Mouse (Mus musculus) heart, embryonic 11.5 days (tissue): Measurements from ENCODE around the gene Trak1. TPM values are rescaled to one million over a fixed set of nuclear protein-coding genes. Genes with fewer than 3 reads are reported as not detected.

Source experiments
- ATAC-seq: fragments of 200-750 bp; cut with Nextera tagmentation; replicated peaks from 2 replicates; pipeline ENCODE4 v1.8.0; 2017; ENCODE audit warnings: moderate library complexity; ENCODE audit not compliant: insufficient number of reproducible peaks, low FRiP score, low TSS enrichment
- H3K27ac ChIP-seq: fragments of 300-500 bp; sonication (generic); 2 replicates; pipeline ENCODE4 v1.5.1; 2014; ENCODE audit warnings: mild to moderate bottlenecking, low read depth, low read length
- H3K27me3 ChIP-seq: fragments of 300-500 bp; sonication (generic); 2 replicates; pipeline ENCODE4 v1.6.1; 2014; ENCODE audit warnings: mild to moderate bottlenecking, low read length, mixed read lengths; ENCODE audit not compliant: control insufficient read depth, insufficient read depth
- H3K36me3 ChIP-seq: fragments of 300-500 bp; sonication (generic); 2 replicates; pipeline ENCODE4 v1.6.1; 2014; ENCODE audit warnings: mild to moderate bottlenecking, low read length, moderate library complexity, mixed read lengths; ENCODE audit not compliant: control insufficient read depth, insufficient read depth
- H3K4me1 ChIP-seq: fragments of 300-500 bp; sonication (generic); 2 replicates; pipeline ENCODE4 v1.6.1; 2014; ENCODE audit warnings: low read length; ENCODE audit not compliant: control insufficient read depth, insufficient read depth
- H3K4me2 ChIP-seq: fragments of 300-500 bp; sonication (generic); 2 replicates; pipeline ENCODE4 v1.6.1; 2014; ENCODE audit warnings: mild to moderate bottlenecking, moderate library complexity
- H3K4me3 ChIP-seq: fragments of 300-500 bp; sonication (generic); 2 replicates; pipeline ENCODE4 v1.5.1; 2014; ENCODE audit warnings: low read depth, low read length
- H3K9ac ChIP-seq: fragments of 300-500 bp; sonication (generic); 2 replicates; pipeline ENCODE4 v1.6.1; 2014; ENCODE audit warnings: mild to moderate bottlenecking, low read depth, low read length, moderate library complexity
- H3K9me3 ChIP-seq: fragments of 300-500 bp; sonication (generic); replicated peaks from 2 replicates; pipeline ENCODE4 v1.6.1; 2016; ENCODE audit warnings: low read length; ENCODE audit not compliant: control insufficient read depth
- WGBS: fragments of 180-500 bp; shearing (Covaris S2); extraction: QIAGEN DNeasy Blood & Tissue Kit; methylation state at CpG from one replicate; pipeline ENCODE4 v1.1.7; 2014; ENCODE audit not compliant: insufficient replicate concordance; 5-methylcytosine and 5-hydroxymethylcytosine counted together
- polyA plus RNA-seq: library from polyadenylated mRNA; unstranded; fragments of >200 nt; fragmentation: Nextera tagmentation; extraction: Ambion mirVana; gene quantifications from 2 replicates; pipeline ENCODE4 v1.2.1, GENCODE M21; 2014

Gene Trak1
- polyA plus RNA-seq, 1 experiment from 2014 or later = 21.3 TPM

DNA sequence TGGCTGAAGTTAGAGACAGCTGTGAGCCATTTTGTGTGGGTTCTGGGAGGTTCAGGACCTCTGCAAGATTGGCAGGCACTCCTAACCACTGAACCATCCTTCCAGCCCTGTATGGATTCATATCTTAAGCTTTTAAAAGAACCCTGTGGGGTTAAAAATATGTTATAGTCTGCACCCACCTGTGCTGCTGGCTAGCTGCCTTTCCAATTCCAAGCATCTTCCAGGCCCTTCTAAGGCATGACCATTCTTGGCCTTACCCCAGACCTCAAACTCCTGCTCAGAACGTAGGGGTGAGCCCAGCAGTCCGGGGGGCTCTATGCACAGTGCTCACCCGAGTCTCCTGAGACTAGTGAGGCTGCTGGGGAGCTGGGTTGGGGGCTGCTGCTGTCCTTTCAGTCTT lies 121.7 kb downstream of the Trak1 start:
- no peak overlapping the region for H3K4me2 ChIP-seq
- 88% methylated on average over 3 of the region's 3 CpGs for WGBS
- no peak overlapping the region for H3K27ac ChIP-seq
- H3K4me3 ChIP-seq = no peak overlapping the region
- no peak overlapping the region for H3K9ac ChIP-seq
- H3K4me1 ChIP-seq = peaks cover 3% of the 10 kb centered on the region; the same call in 1 of the 2 replicates
- H3K36me3 ChIP-seq = no peaks in the 10 kb centered on the region
- no peaks in the 10 kb centered on the region for H3K9me3 ChIP-seq
- ATAC-seq = no peak
- no peaks in the 10 kb centered on the region for H3K27me3 ChIP-seq

DNA sequence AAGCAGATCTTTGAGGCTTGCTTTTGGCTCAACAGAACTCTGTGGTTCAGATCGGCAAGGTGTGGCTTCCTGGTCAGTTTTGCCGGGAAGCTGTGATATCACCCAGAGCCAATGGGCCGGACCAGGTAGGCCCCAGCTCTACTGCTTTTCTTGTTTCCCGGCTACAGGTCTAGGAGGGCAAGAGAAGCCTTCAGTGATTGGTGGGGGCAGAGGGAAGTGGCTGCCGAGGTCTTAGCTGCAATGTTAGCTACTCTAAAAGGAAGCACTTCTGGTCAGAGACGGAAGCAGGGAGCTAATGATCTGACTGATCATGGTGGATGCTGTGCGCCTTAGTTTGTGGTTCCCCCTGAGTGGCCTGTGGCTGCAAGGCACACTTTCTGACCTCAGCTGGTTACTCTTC lies 122.3 kb downstream of the Trak1 start:
- Histone ChIP-seq H3K36me3 (no peaks in the 10 kb centered on the region), H3K9ac (no peak overlapping the region), H3K4me2 (no peak overlapping the region), H3K27ac (no peak overlapping the region), H3K4me3 (no peak overlapping the region), H3K27me3 (no peaks in the 10 kb centered on the region), H3K9me3 (no peaks in the 10 kb centered on the region), H3K4me1 (peaks cover 3% of the 10 kb centered on the region; the same call in 1 of the 2 replicates)
- no peak for ATAC-seq
- 78% methylated on average over 7 of the region's 7 CpGs for WGBS

DNA sequence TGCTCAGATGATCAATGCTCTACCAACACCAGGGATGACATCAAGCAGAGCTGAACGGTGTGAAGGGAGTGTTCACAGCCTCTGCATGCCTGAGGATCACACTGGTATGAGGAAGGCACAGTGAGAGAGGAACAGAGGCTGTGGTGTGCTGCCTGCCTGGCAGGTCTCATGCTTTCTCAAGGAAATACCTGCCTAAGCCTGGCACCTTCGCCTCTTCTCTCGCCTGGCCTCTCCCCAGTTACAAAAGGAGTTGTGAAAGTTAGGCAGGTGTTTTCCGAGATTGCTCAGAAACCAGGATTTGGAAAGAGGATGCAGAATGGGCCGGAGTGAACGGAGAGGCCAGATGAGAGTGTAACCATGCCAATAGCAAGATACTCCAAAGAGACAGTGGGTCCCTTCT lies 123.5 kb downstream of the Trak1 start:
- Histone ChIP-seq H3K27me3 (no peaks in the 10 kb centered on the region), H3K9me3 (no peaks in the 10 kb centered on the region), H3K36me3 (no peaks in the 10 kb centered on the region), H3K4me1 (peaks cover 3% of the 10 kb centered on the region; the same call in 1 of the 2 replicates), H3K9ac (no peak overlapping the region), H3K4me2 (no peak overlapping the region), H3K4me3 (no peak overlapping the region), H3K27ac (no peak overlapping the region)
- no peak for ATAC-seq
- WGBS = 79% methylated on average over 6 of the region's 6 CpGs

DNA sequence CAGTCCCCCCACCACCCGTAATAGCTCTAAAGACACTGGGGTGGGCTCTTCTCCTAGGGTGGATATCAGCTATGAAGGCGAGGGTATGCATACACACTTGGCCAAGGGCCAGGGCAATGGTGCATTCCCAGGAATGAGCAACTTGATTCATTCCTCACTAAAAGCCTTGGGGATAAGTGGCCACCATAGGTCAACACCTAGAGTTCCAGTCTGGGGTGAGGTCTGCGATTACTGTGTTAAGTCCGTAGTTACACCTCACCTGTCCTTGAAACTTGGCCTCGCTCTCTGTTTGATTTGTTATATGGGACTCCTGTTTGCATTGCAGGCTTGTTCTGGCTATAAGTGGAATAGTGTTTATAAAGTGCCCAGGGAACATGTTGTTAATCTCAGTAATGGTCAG lies 125.1 kb downstream of the Trak1 start:
- Histone ChIP-seq H3K36me3 (no peaks in the 10 kb centered on the region), H3K4me2 (no peak overlapping the region), H3K27ac (no peak overlapping the region), H3K9ac (no peak overlapping the region), H3K27me3 (no peaks in the 10 kb centered on the region), H3K4me3 (no peak overlapping the region), H3K4me1 (peaks cover 19% of the 10 kb centered on the region), H3K9me3 (no peaks in the 10 kb centered on the region)
- no peak for ATAC-seq
- 82% methylated on average over 5 of the region's 5 CpGs for WGBS

DNA sequence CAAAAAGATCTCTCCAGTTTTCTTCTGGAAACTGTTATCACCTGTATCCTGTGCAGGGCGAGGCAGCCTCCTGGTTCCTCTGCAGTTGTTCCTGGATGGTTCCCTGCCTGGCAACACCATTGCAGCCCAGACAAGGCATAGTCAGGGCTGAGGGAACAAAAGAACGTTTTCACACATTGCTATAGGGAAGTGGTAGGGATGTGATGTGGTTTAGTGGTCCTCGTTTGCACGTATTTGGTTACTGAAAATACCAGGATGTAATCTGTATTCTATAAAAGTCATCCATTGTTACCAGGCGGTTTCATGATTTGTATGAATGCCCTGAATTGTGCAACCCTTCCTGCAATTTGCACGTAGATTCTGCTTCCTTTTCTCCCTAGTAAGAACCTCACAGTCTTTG lies 126.3 kb downstream of the Trak1 start:
- Histone ChIP-seq H3K4me1 (peaks cover 26% of the 10 kb centered on the region), H3K36me3 (no peaks in the 10 kb centered on the region), H3K4me2 (no peak overlapping the region), H3K4me3 (no peak overlapping the region), H3K9me3 (no peaks in the 10 kb centered on the region), H3K27me3 (no peaks in the 10 kb centered on the region), H3K27ac (no peak overlapping the region), H3K9ac (no peak overlapping the region)
- 83% methylated on average over 6 of the region's 6 CpGs for WGBS
- no peak for ATAC-seq

DNA sequence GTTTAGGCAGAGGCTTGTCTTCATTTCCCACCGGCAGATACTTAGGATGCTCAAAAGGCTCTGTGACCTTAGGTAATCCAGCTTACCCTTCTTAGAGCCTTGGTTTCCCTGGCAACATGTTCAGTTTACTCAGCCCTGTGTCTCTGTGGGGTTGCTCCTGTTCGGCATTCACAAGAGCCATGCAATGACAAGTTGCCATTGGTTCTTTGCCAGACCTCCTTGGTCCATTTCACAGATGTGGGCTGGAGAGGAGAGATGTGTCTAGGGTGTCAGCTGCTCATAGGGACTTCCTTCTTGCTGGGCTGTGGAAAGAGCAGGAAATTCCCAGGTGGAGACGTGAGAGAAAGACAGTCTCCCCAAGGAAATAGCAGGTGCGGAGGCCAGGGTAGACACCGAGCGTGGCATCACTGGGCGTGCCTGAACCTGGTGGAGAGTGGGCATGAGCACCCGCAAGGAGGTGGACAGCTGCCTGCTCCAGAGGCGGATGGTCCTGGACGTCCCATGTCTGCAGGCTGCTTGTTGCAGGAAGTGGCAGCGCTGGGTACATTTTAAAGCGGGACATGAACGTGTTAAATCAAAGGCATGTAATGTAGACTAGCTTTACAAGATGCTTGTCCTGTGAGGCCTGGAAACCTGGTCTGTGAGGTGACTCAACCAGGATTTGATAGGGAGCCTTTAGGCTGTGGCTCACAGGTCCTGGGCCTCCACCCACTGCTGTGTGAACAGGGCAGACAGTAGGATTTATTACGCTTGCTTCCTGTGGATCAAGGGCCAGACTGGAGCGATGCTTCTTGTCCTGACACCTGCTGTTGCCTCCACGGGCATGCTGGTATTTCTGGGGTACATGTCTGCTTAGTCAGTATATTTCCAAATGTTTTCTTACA lies 127.2 kb downstream of the Trak1 start:
- no peak overlapping the region for H3K4me2 ChIP-seq
- no peaks in the 10 kb centered on the region for H3K36me3 ChIP-seq
- no peak overlapping the region for H3K9ac ChIP-seq
- no peaks in the 10 kb centered on the region for H3K27me3 ChIP-seq
- no peak overlapping the region for H3K27ac ChIP-seq
- 85% methylated on average over 16 of the region's 16 CpGs for WGBS
- H3K4me3 ChIP-seq = no peak overlapping the region
- peaks cover 27% of the 10 kb centered on the region for H3K4me1 ChIP-seq
- no peak for ATAC-seq
- H3K9me3 ChIP-seq = no peaks in the 10 kb centered on the region

DNA sequence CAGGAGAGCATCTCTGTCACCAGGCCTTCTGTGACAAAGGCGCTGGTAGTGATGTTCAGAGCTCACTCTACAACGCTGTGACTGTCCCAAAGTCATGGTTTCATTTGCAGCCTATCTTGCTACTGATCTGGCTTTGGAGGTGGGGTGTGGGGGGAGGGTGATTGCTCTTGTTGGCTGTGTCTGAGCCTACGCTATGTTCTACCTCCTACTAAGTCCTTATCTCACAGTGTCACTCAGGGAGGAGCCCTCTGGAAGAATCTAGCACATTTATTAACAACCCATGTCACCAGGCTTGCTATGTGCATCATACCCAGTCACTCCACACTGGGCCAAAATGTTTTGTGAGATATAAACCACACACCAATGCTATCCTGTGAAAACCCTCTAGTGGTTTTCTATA lies 129.1 kb downstream of the Trak1 start:
- ATAC-seq = peak; percentile 61
- Histone ChIP-seq H3K27ac (0 out of 2 replicates have a peak overlapping the region, but pooled peaks have one; percentile 25), H3K9me3 (no peaks in the 10 kb centered on the region), H3K4me3 (no peak overlapping the region), H3K4me1 (peaks cover 35% of the 10 kb centered on the region), H3K9ac (no peak overlapping the region), H3K4me2 (no peak overlapping the region), H3K36me3 (no peaks in the 10 kb centered on the region), H3K27me3 (no peaks in the 10 kb centered on the region)
- WGBS = 58% methylated on average over 3 of the region's 3 CpGs

DNA sequence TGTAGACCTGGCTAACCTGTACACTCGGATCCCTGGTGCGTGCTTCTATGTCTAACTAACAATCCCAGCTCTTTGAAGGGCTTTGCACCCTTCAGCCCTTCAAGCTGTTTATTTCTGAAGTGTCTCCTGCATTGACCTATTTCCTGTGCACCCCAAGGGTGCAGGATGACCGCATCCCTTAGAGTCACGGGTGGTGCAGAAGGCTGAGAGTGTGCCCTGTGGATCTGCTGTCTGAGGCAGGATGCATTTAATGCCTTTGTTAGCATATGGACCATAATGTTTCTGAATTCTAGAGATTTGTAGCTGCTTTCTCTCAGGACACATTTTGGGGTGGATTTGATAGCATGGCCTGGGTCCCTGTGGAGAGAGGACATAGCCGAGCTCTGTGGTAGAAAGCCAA lies 129.6 kb downstream of the Trak1 start:
- H3K36me3 ChIP-seq = no peaks in the 10 kb centered on the region
- H3K9me3 ChIP-seq = no peaks in the 10 kb centered on the region
- no peak overlapping the region for H3K4me3 ChIP-seq
- ATAC-seq = no peak
- 0 out of 2 replicates have a peak overlapping the region, but pooled peaks have one; percentile 25 for H3K27ac ChIP-seq
- WGBS = 85% methylated on average over 5 of the region's 5 CpGs
- peaks cover 35% of the 10 kb centered on the region for H3K4me1 ChIP-seq
- no peak overlapping the region for H3K4me2 ChIP-seq
- H3K27me3 ChIP-seq = no peaks in the 10 kb centered on the region
- no peak overlapping the region for H3K9ac ChIP-seq

DNA sequence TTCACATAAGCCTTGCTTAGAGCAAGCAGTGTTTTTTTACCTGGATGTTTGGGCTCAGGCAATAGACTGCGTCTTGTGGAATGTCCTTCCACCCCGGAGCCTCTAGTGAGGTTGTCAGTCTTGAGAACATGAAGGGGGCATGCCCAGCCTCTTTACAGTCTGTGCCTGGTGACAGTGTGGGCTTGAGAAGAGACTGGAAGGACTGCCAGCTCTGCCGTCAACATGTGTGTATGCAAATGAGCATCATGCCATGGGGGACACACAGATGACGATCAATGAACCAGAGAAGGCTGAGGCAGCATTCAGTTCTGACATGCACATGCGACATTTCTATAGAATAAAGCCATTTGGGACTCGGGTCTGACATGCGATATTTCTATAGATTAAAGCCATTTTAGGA lies 132.3 kb downstream of the Trak1 start:
- Histone ChIP-seq H3K27ac (no peak overlapping the region), H3K9ac (no peak overlapping the region), H3K9me3 (no peaks in the 10 kb centered on the region), H3K4me1 (peaks cover 36% of the 10 kb centered on the region), H3K36me3 (no peaks in the 10 kb centered on the region), H3K4me2 (no peak overlapping the region), H3K4me3 (no peak overlapping the region), H3K27me3 (no peaks in the 10 kb centered on the region)
- 84% methylated on average over 7 of the region's 7 CpGs for WGBS
- no peak for ATAC-seq
